Mouse (Mus musculus) testis, adult 2 months (tissue): ENCODE data around the gene Usp7. TPM values are rescaled to one million over a fixed set of nuclear protein-coding genes. Genes with fewer than 3 reads are reported as not detected.
"Not testable (repeated sequence)": the region's sequence is repeated elsewhere in the genome, so short reads cannot be mapped to it uniquely, and the experiment has no call there.

Experiments used
- H3K27ac ChIP-seq: fragments of 200-500 bp; 2 replicates; pipeline ENCODE4 v1.5.1; 2012; ENCODE audit warnings: low read depth, low read length; ENCODE audit not compliant: control insufficient read depth, insufficient read depth
- H3K27me3 ChIP-seq: fragments of 200-500 bp; 2 replicates; pipeline ENCODE4 v1.6.1; 2012; ENCODE audit warnings: mild to moderate bottlenecking, low read length, moderate library complexity; ENCODE audit not compliant: control insufficient read depth, insufficient read depth
- H3K36me3 ChIP-seq: fragments of 200-500 bp; 2 replicates; pipeline ENCODE4 v1.6.1; 2012; ENCODE audit warnings: mild to moderate bottlenecking, low read length; ENCODE audit not compliant: control insufficient read depth, insufficient read depth
- H3K4me1 ChIP-seq: fragments of 200-500 bp; 2 replicates; pipeline ENCODE4 v1.6.1; 2012; ENCODE audit warnings: low read length; ENCODE audit not compliant: control insufficient read depth, insufficient read depth
- H3K4me3 ChIP-seq: fragments of 200-500 bp; 2 replicates; pipeline ENCODE4 v1.5.1; 2012; ENCODE audit warnings: low read depth, mild to moderate bottlenecking, low read length, moderate library complexity, mixed read lengths; ENCODE audit not compliant: control insufficient read depth
- CTCF ChIP-seq: fragments of 200-500 bp; IDR thresholded peaks from 2 replicates; pipeline ENCODE4 v1.5.1; 2012; ENCODE audit warnings: low read depth, mild to moderate bottlenecking, inconsistent platforms, low read length, moderate library complexity; ENCODE audit not compliant: control insufficient read depth, insufficient read depth, insufficient replicate concordance
- POLR2A ChIP-seq: fragments of 200-500 bp; IDR thresholded peaks from 2 replicates; pipeline ENCODE4 v1.6.1; 2012; ENCODE audit warnings: low read depth, mild to moderate bottlenecking, inconsistent platforms, low read length, moderate library complexity; ENCODE audit not compliant: control insufficient read depth
- polyA plus RNA-seq: library from polyadenylated mRNA; depleted of rRNA; stranded (reverse); fragments of >200 nt; gene quantifications from 2 replicates; pipeline ENCODE4 v1.2.3, GENCODE M21; 2012

Gene Usp7
- polyA plus RNA-seq, 1 experiment, result 61.5 TPM

DNA sequence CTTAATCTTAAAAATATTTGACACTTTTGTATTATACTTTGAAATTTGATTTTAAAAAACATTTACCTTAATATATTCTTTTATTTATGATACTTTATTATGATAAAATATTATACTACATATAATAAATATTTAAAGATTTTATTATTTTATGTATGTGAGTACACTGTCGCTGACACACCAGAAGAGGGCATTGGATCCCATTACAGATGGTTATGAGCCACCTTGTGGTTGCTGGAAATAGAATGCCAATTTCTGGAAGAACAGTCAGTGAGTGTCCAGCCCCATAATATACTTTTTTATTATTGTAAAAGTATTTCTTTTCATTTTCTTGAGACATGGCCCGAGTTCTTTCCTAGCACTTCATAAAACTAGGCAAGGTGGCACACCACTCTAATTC is 10.4 kb downstream of the Usp7 start:
- TF ChIP-seq CTCF (no peak), POLR2A (no peak)
- Histone ChIP-seq H3K4me3 (no peak overlapping the region), H3K4me1 (no peaks in the 10 kb centered on the region; the same call in 1 of the 2 replicates), H3K27ac (no peak overlapping the region), H3K27me3 (no peaks in the 10 kb centered on the region), H3K36me3 (no peaks in the 10 kb centered on the region)

DNA sequence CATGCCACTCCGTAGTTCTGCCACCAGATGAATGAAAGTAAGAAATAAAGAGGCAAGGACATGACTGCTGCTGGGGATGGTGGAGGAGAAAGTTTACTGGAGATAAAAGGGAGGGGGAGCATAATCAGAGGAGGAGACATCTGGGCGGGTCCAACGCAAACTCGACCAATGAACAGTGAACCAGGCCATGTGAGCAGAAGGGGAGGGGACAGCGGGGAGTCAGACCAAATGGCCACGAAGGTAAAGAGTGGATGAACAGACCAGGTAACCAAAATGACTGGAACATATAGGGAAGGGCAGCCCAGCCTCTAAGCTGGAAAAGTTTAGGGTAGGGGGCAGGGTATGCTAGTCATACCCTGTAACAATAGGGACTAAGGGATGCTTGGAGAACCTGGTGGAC is 10.9 kb downstream of the Usp7 start:
- no peak overlapping the region for H3K27ac ChIP-seq
- no peaks in the 10 kb centered on the region for H3K36me3 ChIP-seq
- H3K4me3 ChIP-seq, result no peak overlapping the region
- no peaks in the 10 kb centered on the region for H3K27me3 ChIP-seq
- no peak for TF ChIP-seq CTCF
- no peak for TF ChIP-seq POLR2A
- H3K4me1 ChIP-seq, result no peaks in the 10 kb centered on the region; the same call in 1 of the 2 replicates

- H3K36me3 ChIP-seq, result no peaks in the 10 kb centered on the region
- TF ChIP-seq CTCF (no peak), POLR2A (no peak)
- no peak overlapping the region for H3K27ac ChIP-seq
- H3K27me3 ChIP-seq, result no peaks in the 10 kb centered on the region
- H3K4me3 ChIP-seq, result no peak overlapping the region
- no peaks in the 10 kb centered on the region; the same call in 1 of the 2 replicates for H3K4me1 ChIP-seq
Measured at GRCm38 (mm10) chr16:8780187-8780586, 11.9 kb downstream of the Usp7 start.

- no peak for TF ChIP-seq POLR2A
- no peak overlapping the region for H3K27ac ChIP-seq
- H3K36me3 ChIP-seq, result no peaks in the 10 kb centered on the region
- no peak overlapping the region for H3K4me3 ChIP-seq
- no peaks in the 10 kb centered on the region for H3K27me3 ChIP-seq
- H3K4me1 ChIP-seq, result no peaks in the 10 kb centered on the region
Measured at GRCm38 (mm10) chr16:8778697-8779096, 13.4 kb downstream of the Usp7 start.

DNA sequence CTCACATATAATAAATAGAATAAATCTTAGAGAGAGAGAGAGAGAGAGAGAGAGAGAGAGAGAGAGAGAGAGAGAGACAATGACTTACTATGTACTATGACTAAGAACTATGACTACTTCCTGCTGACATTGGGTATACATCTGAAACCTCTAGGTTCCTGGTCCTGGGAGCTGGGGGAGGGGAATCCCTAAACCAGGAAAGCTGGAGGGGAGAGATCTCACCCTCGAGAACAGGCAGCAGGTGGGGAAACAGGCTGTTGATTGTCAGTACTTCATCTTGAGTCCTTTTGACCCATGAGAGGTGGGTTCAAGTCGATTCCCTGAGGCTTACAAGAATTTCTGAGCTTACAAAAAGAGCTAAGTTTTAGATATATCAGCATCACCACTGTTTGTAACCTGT is 14.9 kb downstream of the Usp7 start:
- Histone ChIP-seq H3K4me3 (no peak overlapping the region), H3K27me3 (no peaks in the 10 kb centered on the region), H3K36me3 (no peaks in the 10 kb centered on the region), H3K4me1 (no peaks in the 10 kb centered on the region), H3K27ac (no peak overlapping the region)
- TF ChIP-seq POLR2A (no peak), CTCF (no peak)

- no peak overlapping the region for H3K4me3 ChIP-seq
- H3K4me1 ChIP-seq, result no peaks in the 10 kb centered on the region
- no peaks in the 10 kb centered on the region for H3K36me3 ChIP-seq
- H3K27ac ChIP-seq, result no peak overlapping the region
- TF ChIP-seq CTCF (no peak), POLR2A (no peak)
- H3K27me3 ChIP-seq, result no peaks in the 10 kb centered on the region
Measured at GRCm38 (mm10) chr16:8776634-8777033, 15.5 kb downstream of the Usp7 start.

- TF ChIP-seq POLR2A (no peak), CTCF (no peak)
- H3K4me3 ChIP-seq, result peak overlapping the region; percentile 89
- H3K27me3 ChIP-seq, result no peaks in the 10 kb centered on the region
- no peaks in the 10 kb centered on the region for H3K36me3 ChIP-seq
- peaks cover 3% of the 10 kb centered on the region for H3K4me1 ChIP-seq
- peak overlapping the region; percentile 70; the same call in 1 of the 2 replicates for H3K27ac ChIP-seq
Measured at GRCm38 (mm10) chr16:8771086-8771485, 21.0 kb downstream of the Usp7 start.

GRCm38 (mm10) chr16:8770342-8770741 is 21.8 kb downstream of the Usp7 start:
- peak overlapping the region; percentile 89 for H3K4me3 ChIP-seq
- not testable (repeated sequence) for H3K27ac ChIP-seq, H3K27me3 ChIP-seq, H3K4me1 ChIP-seq, H3K36me3 ChIP-seq
